Mouse (Mus musculus): ENCODE measurements around the gene Tm4sf19.

DNA sequence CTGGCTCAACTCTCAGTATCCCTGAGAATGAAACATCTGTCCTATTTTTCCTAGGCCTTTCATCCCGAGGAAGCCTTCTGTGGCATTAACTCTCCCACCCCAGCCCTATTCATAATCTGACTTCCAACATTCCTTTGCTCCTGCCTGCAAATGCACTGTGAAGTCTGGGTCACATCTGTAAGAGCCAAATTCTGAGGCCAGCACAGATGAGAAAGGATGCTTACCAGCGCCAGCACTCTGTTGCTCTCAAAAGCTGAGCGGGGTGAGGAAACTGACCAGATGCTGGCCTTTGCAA is 3.8 kb upstream of the Tm4sf19 start:
- TF ChIP-seq ZC3H11A (IDR thresholded peaks at IDR 0.05; ENCODE audit: borderline replicate concordance, low read depth, low read length) (no peak), CHD2 (IDR thresholded peaks at IDR 0.05; ENCODE audit: low read depth, low read length) (no peak)

All from ES-E14 (cell line).